Mouse (Mus musculus) monocyte, adult 59 days (primary cell): Measurements from ENCODE around the gene Stx17. TPM values are rescaled to one million over a fixed set of nuclear protein-coding genes. Genes with fewer than 3 reads are reported as not detected.

Source experiments
- total RNA-seq, 2 experiments: library from RNA; stranded (reverse); gene quantifications; one replicate each; pipeline ENCODE4 v1.2.4; 2023

Stx17 gene
- total RNA-seq: 10 to 100 TPM; 27.8 to 29.7 TPM

GRCm38 (mm10) chr4:48124773-48125469, at the start of gene Stx17:
TSS of gene Stx17 (plus strand) at chr4:48124915.

Other genes with a start within 250 kb of the Stx17 start
- 10 to 100 TPM; 36.7 to 51.1 TPM for gene Nr4a3, start 79.8 kb upstream of the Stx17 start, total RNA-seq
- gene Erp44, start 154.6 kb downstream of the Stx17 start, total RNA-seq: 10 to 100 TPM; 64.6 to 68.8 TPM
- gene Invs, start 154.8 kb downstream of the Stx17 start, total RNA-seq: 1 to 10 TPM; 5.6 to 6.8 TPM